Mouse (Mus musculus) yolk sac, embryonic 10.5 days (tissue): ENCODE results near the gene Sntg2.

Experiments
- DNase-seq: peaks from one replicate; pipeline ENCODE4 v3.0.0-alpha.2; 2017; ENCODE audit warnings: low spot score

Gene Sntg2

GRCm38 (mm10) chr12:30272242-30272985 lies 100.8 kb downstream of the Sntg2 start:
- DNase-seq: no peak

- DNase-seq: no peak
Measured at GRCm38 (mm10) chr12:30264206-30264605, 109.0 kb downstream of the Sntg2 start.

- no peak for DNase-seq
Measured at GRCm38 (mm10) chr12:30261187-30261586, 112.0 kb downstream of the Sntg2 start.

- no peak for DNase-seq
Measured at GRCm38 (mm10) chr12:30258641-30259040, 114.5 kb downstream of the Sntg2 start.

- no peak for DNase-seq
Measured at GRCm38 (mm10) chr12:30257664-30258063, 115.5 kb downstream of the Sntg2 start.

- DNase-seq: no peak
Measured at GRCm38 (mm10) chr12:30256207-30256606, 117.0 kb downstream of the Sntg2 start.

GRCm38 (mm10) chr12:30254581-30254980 lies 118.6 kb downstream of the Sntg2 start:
- no peak for DNase-seq

GRCm38 (mm10) chr12:30252381-30252780 lies 120.8 kb downstream of the Sntg2 start:
- no peak for DNase-seq

- DNase-seq: no peak
Measured at GRCm38 (mm10) chr12:30251283-30251829, 121.8 kb downstream of the Sntg2 start.

- no peak for DNase-seq
Measured at GRCm38 (mm10) chr12:30249068-30249467, 124.1 kb downstream of the Sntg2 start.

- DNase-seq: no peak
Measured at GRCm38 (mm10) chr12:30246286-30246945, 126.8 kb downstream of the Sntg2 start.

- no peak for DNase-seq
Measured at GRCm38 (mm10) chr12:30244194-30244593, 129.0 kb downstream of the Sntg2 start.

- no peak for DNase-seq
Measured at GRCm38 (mm10) chr12:30240891-30241290, 132.3 kb downstream of the Sntg2 start.

GRCm38 (mm10) chr12:30234940-30235339 lies 138.2 kb downstream of the Sntg2 start:
- no peak for DNase-seq

GRCm38 (mm10) chr12:30228004-30228403 lies 145.2 kb downstream of the Sntg2 start:
- no peak for DNase-seq

GRCm38 (mm10) chr12:30226247-30226646 lies 146.9 kb downstream of the Sntg2 start:
- no peak for DNase-seq

- DNase-seq: no peak
Measured at GRCm38 (mm10) chr12:30216762-30217441, 156.3 kb downstream of the Sntg2 start.

- no peak for DNase-seq
Measured at GRCm38 (mm10) chr12:30214761-30215160, 158.4 kb downstream of the Sntg2 start.

- DNase-seq: no peak
Measured at GRCm38 (mm10) chr12:30210388-30210787, 162.8 kb downstream of the Sntg2 start.

- DNase-seq: no peak
Measured at GRCm38 (mm10) chr12:30208527-30208926, 164.6 kb downstream of the Sntg2 start.

- no peak for DNase-seq
Measured at GRCm38 (mm10) chr12:30208087-30208486, 165.1 kb downstream of the Sntg2 start.

GRCm38 (mm10) chr12:30204457-30204856 lies 168.7 kb downstream of the Sntg2 start:
- DNase-seq: no peak

GRCm38 (mm10) chr12:30202763-30203162 lies 170.4 kb downstream of the Sntg2 start:
- no peak for DNase-seq
